Mouse (Mus musculus): ENCODE data around the gene Sirt3. TPM values are rescaled to one million over a fixed set of nuclear protein-coding genes. Genes with fewer than 3 reads are reported as not detected.

Sirt3 gene
- polyA plus RNA-seq, 1 experiment from 2014 or later: 38.5 TPM

DNA sequence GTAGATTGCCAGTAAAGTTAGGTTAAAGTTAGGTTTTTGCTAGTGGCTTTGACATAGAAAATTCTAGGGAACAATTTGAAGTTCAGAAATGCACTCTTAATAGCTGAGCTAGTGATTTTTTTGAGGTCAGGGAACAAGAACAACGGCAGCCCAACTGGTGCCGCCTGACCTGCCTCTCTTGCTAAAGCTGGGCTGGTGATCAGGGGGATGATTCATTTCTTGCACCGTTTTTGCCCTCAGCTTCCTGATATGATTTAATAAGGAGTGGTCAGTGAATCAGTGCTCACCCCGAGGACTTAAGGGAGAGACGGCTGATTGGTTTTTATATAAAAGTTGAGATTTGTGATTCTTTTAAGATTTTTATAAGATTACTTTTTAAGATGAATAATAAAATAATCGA lies 50.7 kb downstream of the Sirt3 start:
- no peak overlapping the region for H3K4me3 ChIP-seq (replicated peaks; ENCODE audit: low read length)
- no peaks in the 10 kb centered on the region for H3K9me3 ChIP-seq (ENCODE audit: control insufficient read depth, low read length)
- H3K27ac ChIP-seq (ENCODE audit: low read length): no peak overlapping the region
- H3K36me3 ChIP-seq (ENCODE audit: control insufficient read depth, insufficient read depth): no peaks in the 10 kb centered on the region
- no peak for ATAC-seq
- no peaks in the 10 kb centered on the region for H3K4me1 ChIP-seq (replicated peaks; ENCODE audit: control insufficient read depth, insufficient read depth, low read length)
- no peak overlapping the region for H3K4me2 ChIP-seq (ENCODE audit: low read length)
- H3K27me3 ChIP-seq (replicated peaks; ENCODE audit: control insufficient read depth, insufficient read depth, low read length): no peaks in the 10 kb centered on the region
- H3K9ac ChIP-seq (replicated peaks; ENCODE audit: low read depth, low read length): no peak overlapping the region
- WGBS: 79% methylated on average over 6 of the region's 6 CpGs

DNA sequence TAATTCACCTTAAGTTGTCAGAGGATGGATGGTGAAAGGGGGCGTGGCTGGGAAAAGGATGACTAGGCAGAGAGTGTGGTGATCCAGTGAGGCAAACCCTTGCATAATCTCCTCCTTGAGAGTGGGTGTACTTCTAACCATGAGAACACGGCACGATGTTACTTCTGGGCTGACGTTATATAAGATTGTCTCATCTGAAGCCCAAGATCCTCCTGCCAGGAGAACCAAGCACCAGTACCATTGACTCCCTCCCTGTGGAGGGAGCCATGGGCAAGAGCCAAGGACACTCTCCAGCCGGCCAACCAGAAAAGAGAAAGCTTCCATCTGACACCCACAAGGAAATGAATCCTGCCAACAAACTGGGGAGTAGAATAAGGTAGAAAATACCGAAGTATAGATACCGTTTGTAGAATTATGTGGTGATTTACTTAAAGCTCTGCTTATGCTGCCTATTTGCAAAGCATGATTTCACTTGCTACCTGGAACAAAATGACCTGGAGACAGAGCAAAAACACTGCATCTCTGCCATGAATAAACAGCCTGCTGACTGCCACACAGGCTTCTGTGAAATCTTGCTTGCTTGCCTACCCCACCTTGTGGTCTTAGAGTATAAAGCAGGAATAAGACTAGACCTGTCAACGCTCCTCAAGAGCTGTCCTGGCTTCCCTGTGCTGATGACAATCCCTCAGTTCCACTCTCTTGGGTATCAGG lies 53.8 kb downstream of the Sirt3 start:
- 34% methylated on average over 8 of the region's 8 CpGs for WGBS
- no peaks in the 10 kb centered on the region for H3K4me1 ChIP-seq (replicated peaks; ENCODE audit: control insufficient read depth, insufficient read depth, low read length)
- no peak overlapping the region for H3K4me2 ChIP-seq (ENCODE audit: low read length)
- ATAC-seq: 0 out of 2 replicates have a peak, but pooled peaks have one; percentile 43
- peaks cover 5% of the 10 kb centered on the region; the same call in 1 of the 2 replicates for H3K27me3 ChIP-seq (replicated peaks; ENCODE audit: control insufficient read depth, insufficient read depth, low read length)
- H3K9ac ChIP-seq (replicated peaks; ENCODE audit: low read depth, low read length): no peak overlapping the region
- no peaks in the 10 kb centered on the region for H3K36me3 ChIP-seq (ENCODE audit: control insufficient read depth, insufficient read depth)
- H3K4me3 ChIP-seq (replicated peaks; ENCODE audit: low read length): no peak overlapping the region
- no peaks in the 10 kb centered on the region for H3K9me3 ChIP-seq (ENCODE audit: control insufficient read depth, low read length)
- no peak overlapping the region for H3K27ac ChIP-seq (ENCODE audit: low read length)

DNA sequence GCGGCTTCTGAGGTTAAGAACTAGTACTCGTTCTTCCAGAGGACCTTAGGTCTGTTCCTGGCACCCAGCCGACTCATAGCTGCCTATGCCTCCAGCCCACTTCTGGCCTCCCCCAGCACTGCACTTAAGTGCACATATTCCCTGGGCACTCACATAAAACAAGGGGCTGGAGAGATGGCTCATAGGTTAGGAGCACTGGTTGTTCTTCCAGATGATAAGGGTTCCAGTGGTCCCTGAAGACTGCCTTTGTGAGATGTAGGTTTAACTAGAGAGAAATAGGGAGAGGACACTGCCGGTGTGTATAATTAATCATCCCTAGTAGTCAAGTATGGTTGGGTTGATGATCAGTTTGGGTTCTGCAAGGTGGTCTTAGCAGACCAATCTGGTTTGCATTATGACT lies 59.4 kb downstream of the Sirt3 start:
- H3K27me3 ChIP-seq (replicated peaks; ENCODE audit: control insufficient read depth, insufficient read depth, low read length): peaks cover 9% of the 10 kb centered on the region
- H3K36me3 ChIP-seq (ENCODE audit: control insufficient read depth, insufficient read depth): no peaks in the 10 kb centered on the region
- H3K9me3 ChIP-seq (ENCODE audit: control insufficient read depth, low read length): no peaks in the 10 kb centered on the region
- 96% methylated on average over 4 of the region's 4 CpGs for WGBS
- H3K4me3 ChIP-seq (replicated peaks; ENCODE audit: low read length): no peak overlapping the region
- H3K4me1 ChIP-seq (replicated peaks; ENCODE audit: control insufficient read depth, insufficient read depth, low read length): peaks cover 10% of the 10 kb centered on the region
- H3K27ac ChIP-seq (ENCODE audit: low read length): no peak overlapping the region
- ATAC-seq: no peak
- no peak overlapping the region for H3K9ac ChIP-seq (replicated peaks; ENCODE audit: low read depth, low read length)
- H3K4me2 ChIP-seq (ENCODE audit: low read length): no peak overlapping the region

DNA sequence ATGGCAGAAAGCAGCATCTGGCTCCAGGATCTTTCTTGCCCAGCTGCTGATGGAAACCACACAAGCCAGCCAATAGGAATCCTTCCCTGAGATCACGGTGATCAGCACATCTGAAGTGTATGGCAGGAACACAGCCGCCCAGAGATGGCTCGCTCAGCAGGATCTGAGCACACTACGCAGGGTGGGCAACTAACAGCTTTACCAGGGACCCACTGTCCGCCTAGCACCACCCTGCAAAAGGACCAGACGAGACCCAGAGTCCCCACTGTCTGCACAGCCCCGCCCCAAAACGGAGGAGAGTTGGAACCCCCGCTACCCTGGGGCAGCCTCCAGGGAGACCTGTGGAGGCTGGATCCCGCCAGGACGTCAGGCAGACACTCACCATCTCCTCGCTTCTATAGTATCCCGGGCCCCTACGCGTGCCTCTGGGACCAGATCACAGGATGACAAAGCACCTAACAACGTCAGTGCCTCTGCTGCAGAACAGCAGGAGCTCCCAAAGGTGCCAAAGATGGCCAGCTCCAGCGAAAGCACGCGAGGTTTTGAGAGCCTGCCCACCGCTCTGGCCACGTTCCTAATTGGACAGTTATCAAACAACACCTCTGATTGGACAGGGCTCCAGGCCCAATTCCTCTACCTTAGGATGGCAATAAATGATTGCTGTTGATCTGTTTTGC lies 60.3 kb downstream of the Sirt3 start, which contains the start of gene Zfp941:
Zfp941 (minus strand) TSS at position 526 of the 677 bp plus-strand sequence.
- ATAC-seq: peak; percentile 94
- under 1% methylated on average over 21 of the region's 21 CpGs for WGBS

DNA sequence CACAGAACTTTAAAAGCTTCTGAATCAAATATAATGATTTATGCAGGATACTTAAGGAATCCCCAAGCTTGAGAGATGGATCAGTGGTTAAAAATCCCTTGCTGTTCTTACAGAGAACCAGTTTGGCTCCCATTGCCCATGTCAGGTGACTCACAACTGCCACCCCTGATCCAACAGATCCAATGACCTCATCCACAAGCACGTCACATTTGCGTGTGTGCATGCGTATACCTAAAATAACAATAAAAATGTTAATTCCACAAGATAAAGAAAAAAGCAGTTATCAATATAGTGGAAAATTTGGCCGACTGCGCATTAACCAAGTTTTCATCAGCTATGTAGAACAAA lies 60.8 kb downstream of the Sirt3 start:
- Histone ChIP-seq H3K27ac (ENCODE audit: low read length) (peak overlapping the region; percentile 38), H3K27me3 (replicated peaks; ENCODE audit: control insufficient read depth, insufficient read depth, low read length) (peaks cover 9% of the 10 kb centered on the region), H3K36me3 (ENCODE audit: control insufficient read depth, insufficient read depth) (no peaks in the 10 kb centered on the region), H3K4me1 (replicated peaks; ENCODE audit: control insufficient read depth, insufficient read depth, low read length) (peaks cover 10% of the 10 kb centered on the region), H3K9ac (replicated peaks; ENCODE audit: low read depth, low read length) (peak overlapping the region; percentile 57), H3K4me3 (replicated peaks; ENCODE audit: low read length) (peak overlapping the region; percentile 55), H3K9me3 (ENCODE audit: control insufficient read depth, low read length) (no peaks in the 10 kb centered on the region), H3K4me2 (ENCODE audit: low read length) (peak overlapping the region; percentile 76)
- WGBS: 39% methylated on average over 5 of the region's 5 CpGs
- peak; percentile 71 for ATAC-seq

More for the DNA sequence above, 60.3 kb downstream of the Sirt3 start, which contains the start of gene Zfp941:
- H3K4me1 ChIP-seq (replicated peaks; ENCODE audit: control insufficient read depth, insufficient read depth, low read length): peaks cover 10% of the 10 kb centered on the region
- H3K36me3 ChIP-seq (ENCODE audit: control insufficient read depth, insufficient read depth): no peaks in the 10 kb centered on the region
- peak within 1 kb of the TSS; percentile 76 for H3K4me2 ChIP-seq (ENCODE audit: low read length)
- H3K27me3 ChIP-seq (replicated peaks; ENCODE audit: control insufficient read depth, insufficient read depth, low read length): peaks cover 9% of the 10 kb centered on the region
- peak within 1 kb of the TSS; percentile 38 for H3K27ac ChIP-seq (ENCODE audit: low read length)
- H3K4me3 ChIP-seq (replicated peaks; ENCODE audit: low read length): peak within 1 kb of the TSS; percentile 55
- no peaks in the 10 kb centered on the region for H3K9me3 ChIP-seq (ENCODE audit: control insufficient read depth, low read length)
- H3K9ac ChIP-seq (replicated peaks; ENCODE audit: low read depth, low read length): peak within 1 kb of the TSS; percentile 57

DNA sequence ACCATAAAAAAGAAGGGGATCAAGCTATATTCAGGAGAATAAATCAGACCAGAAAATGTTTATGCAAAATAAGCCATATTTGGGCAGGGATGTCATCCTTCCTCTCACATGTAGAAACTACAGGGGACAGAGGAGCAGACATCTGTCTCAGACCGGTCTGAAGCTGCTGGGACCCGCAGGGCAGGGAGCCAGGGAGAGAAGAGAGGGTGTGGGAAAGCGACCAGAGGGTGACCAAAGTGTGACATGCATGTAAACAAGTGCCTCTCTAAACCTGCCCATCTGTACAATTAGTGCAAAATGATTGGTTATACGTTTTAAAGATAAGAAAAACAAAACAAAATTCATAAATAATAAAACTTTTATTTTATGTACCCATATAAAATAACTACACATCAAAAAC lies 61.9 kb downstream of the Sirt3 start:
- no peak overlapping the region for H3K27ac ChIP-seq (ENCODE audit: low read length)
- 56% methylated on average over 4 of the region's 4 CpGs for WGBS
- H3K9ac ChIP-seq (replicated peaks; ENCODE audit: low read depth, low read length): no peak overlapping the region
- H3K36me3 ChIP-seq (ENCODE audit: control insufficient read depth, insufficient read depth): no peaks in the 10 kb centered on the region
- H3K4me3 ChIP-seq (replicated peaks; ENCODE audit: low read length): no peak overlapping the region
- H3K4me2 ChIP-seq (ENCODE audit: low read length): no peak overlapping the region
- peaks cover 10% of the 10 kb centered on the region for H3K4me1 ChIP-seq (replicated peaks; ENCODE audit: control insufficient read depth, insufficient read depth, low read length)
- no peak for ATAC-seq
- no peaks in the 10 kb centered on the region for H3K9me3 ChIP-seq (ENCODE audit: control insufficient read depth, low read length)
- peaks cover 4% of the 10 kb centered on the region; the same call in 1 of the 2 replicates for H3K27me3 ChIP-seq (replicated peaks; ENCODE audit: control insufficient read depth, insufficient read depth, low read length)

Other genes starting within 250 kb of the Sirt3 start
- gene Olfr53, start 235.9 kb downstream of the Sirt3 start, polyA plus RNA-seq (2015; fragmentation: Nextera tagmentation; extraction: Ambion mirVana): not detected in 2 replicates
- not detected in 2 replicates for gene Olfr539, start 222.4 kb downstream of the Sirt3 start, polyA plus RNA-seq (2015; fragmentation: Nextera tagmentation; extraction: Ambion mirVana)
- not detected in 2 replicates for gene Olfr45, start 200.4 kb downstream of the Sirt3 start, polyA plus RNA-seq (2015; fragmentation: Nextera tagmentation; extraction: Ambion mirVana)
- not detected in 2 replicates for gene Olfr541, start 185.0 kb downstream of the Sirt3 start, polyA plus RNA-seq (2015; fragmentation: Nextera tagmentation; extraction: Ambion mirVana)
- not detected in 2 replicates for gene Cyp2e1, start 118.6 kb downstream of the Sirt3 start, polyA plus RNA-seq (2015; fragmentation: Nextera tagmentation; extraction: Ambion mirVana)
- 0.34 and 0.40 TPM in 2 replicates for gene Syce1, start 94.5 kb downstream of the Sirt3 start, polyA plus RNA-seq (2015; fragmentation: Nextera tagmentation; extraction: Ambion mirVana)
- 9.5 and 15.3 TPM in 2 replicates for gene Zfp941, start 60.1 kb downstream of the Sirt3 start, polyA plus RNA-seq (2015; fragmentation: Nextera tagmentation; extraction: Ambion mirVana)
- gene Urah, start 47.3 kb downstream of the Sirt3 start, polyA plus RNA-seq (2015; fragmentation: Nextera tagmentation; extraction: Ambion mirVana): not detected in 2 replicates
- gene Scgb1c1, start 36.8 kb downstream of the Sirt3 start, polyA plus RNA-seq (2015; fragmentation: Nextera tagmentation; extraction: Ambion mirVana): 1.7 TPM in 1 of 2 replicates, not detected in the other
- not detected in 2 replicates for gene Odf3, start 34.5 kb downstream of the Sirt3 start, polyA plus RNA-seq (2015; fragmentation: Nextera tagmentation; extraction: Ambion mirVana)
- not detected in 2 replicates for gene Gm45785, start 26.0 kb downstream of the Sirt3 start, polyA plus RNA-seq (2015; fragmentation: Nextera tagmentation; extraction: Ambion mirVana)
- gene Ric8a, start 25.4 kb downstream of the Sirt3 start, polyA plus RNA-seq (2015; fragmentation: Nextera tagmentation; extraction: Ambion mirVana): 91.2 and 101 TPM in 2 replicates
- 35.6 and 40.4 TPM in 2 replicates for gene Bet1l, start 24.7 kb downstream of the Sirt3 start, polyA plus RNA-seq (2015; fragmentation: Nextera tagmentation; extraction: Ambion mirVana)
- 272 and 303 TPM in 2 replicates for gene Psmd13, start 341 bp downstream of the Sirt3 start, polyA plus RNA-seq (2015; fragmentation: Nextera tagmentation; extraction: Ambion mirVana)
- gene Cox8b, start 18.1 kb upstream of the Sirt3 start, polyA plus RNA-seq (2015; fragmentation: Nextera tagmentation; extraction: Ambion mirVana): not detected in 2 replicates
- 0.68 and 0.71 TPM in 2 replicates for gene Nlrp6, start 38.6 kb upstream of the Sirt3 start, polyA plus RNA-seq (2015; fragmentation: Nextera tagmentation; extraction: Ambion mirVana)
- 8.9 and 10.1 TPM in 2 replicates for gene Pgghg, start 59.1 kb upstream of the Sirt3 start, polyA plus RNA-seq (2015; fragmentation: Nextera tagmentation; extraction: Ambion mirVana)
- gene Ifitm5, start 68.0 kb upstream of the Sirt3 start, polyA plus RNA-seq (2015; fragmentation: Nextera tagmentation; extraction: Ambion mirVana): 0.38 and 2.1 TPM in 2 replicates
- gene Gm45717, start 73.6 kb upstream of the Sirt3 start, polyA plus RNA-seq (2015; fragmentation: Nextera tagmentation; extraction: Ambion mirVana): not detected in 2 replicates
- 126 and 150 TPM in 2 replicates for gene Ifitm2, start 73.7 kb upstream of the Sirt3 start, polyA plus RNA-seq (2015; fragmentation: Nextera tagmentation; extraction: Ambion mirVana)
- gene Ifitm1, start 84.9 kb upstream of the Sirt3 start, polyA plus RNA-seq (2015; fragmentation: Nextera tagmentation; extraction: Ambion mirVana): 9.0 and 11.2 TPM in 2 replicates
- 21.0 and 26.1 TPM in 2 replicates for gene Ifitm3, start 128.5 kb upstream of the Sirt3 start, polyA plus RNA-seq (2015; fragmentation: Nextera tagmentation; extraction: Ambion mirVana)
- gene Ifitm6, start 135.6 kb upstream of the Sirt3 start, polyA plus RNA-seq (2015; fragmentation: Nextera tagmentation; extraction: Ambion mirVana): 0.40 and 0.57 TPM in 2 replicates
- gene Gm17387, start 146.8 kb upstream of the Sirt3 start, polyA plus RNA-seq (2015; fragmentation: Nextera tagmentation; extraction: Ambion mirVana): not detected in 2 replicates
- gene B4galnt4, start 178.8 kb upstream of the Sirt3 start, polyA plus RNA-seq (2015; fragmentation: Nextera tagmentation; extraction: Ambion mirVana): 45.4 and 53.0 TPM in 2 replicates
- 0.17 TPM in 1 of 2 replicates, not detected in the other for gene Pkp3, start 195.9 kb upstream of the Sirt3 start, polyA plus RNA-seq (2015; fragmentation: Nextera tagmentation; extraction: Ambion mirVana)
- 2.1 TPM in 2 replicates for gene Sigirr, start 218.3 kb upstream of the Sirt3 start, polyA plus RNA-seq (2015; fragmentation: Nextera tagmentation; extraction: Ambion mirVana)
- gene Ano9, start 235.5 kb upstream of the Sirt3 start, polyA plus RNA-seq (2015; fragmentation: Nextera tagmentation; extraction: Ambion mirVana): 0.21 and 0.22 TPM in 2 replicates
- gene Ptdss2, start 240.1 kb upstream of the Sirt3 start, polyA plus RNA-seq (2015; fragmentation: Nextera tagmentation; extraction: Ambion mirVana): 74.9 and 78.9 TPM in 2 replicates